Mouse (Mus musculus) small intestine, adult 2 months (tissue): Measurements from ENCODE around the gene Prcp.

Experiments
- CTCF ChIP-seq: fragments of 200-500 bp; IDR thresholded peaks from 2 replicates; pipeline ENCODE4 v1.5.1; 2012; ENCODE audit warnings: low read depth, mild to moderate bottlenecking, control low read depth, inconsistent platforms, low read length, moderate library complexity, mixed read lengths; ENCODE audit not compliant: insufficient replicate concordance, insufficient read length; ENCODE audit errors: extremely low read depth
- POLR2A ChIP-seq: fragments of 200-500 bp; IDR thresholded peaks from 2 replicates; pipeline ENCODE4 v1.6.1; 2012; ENCODE audit warnings: low read depth, mild to moderate bottlenecking, control low read depth, inconsistent platforms, low read length, moderate library complexity

DNA sequence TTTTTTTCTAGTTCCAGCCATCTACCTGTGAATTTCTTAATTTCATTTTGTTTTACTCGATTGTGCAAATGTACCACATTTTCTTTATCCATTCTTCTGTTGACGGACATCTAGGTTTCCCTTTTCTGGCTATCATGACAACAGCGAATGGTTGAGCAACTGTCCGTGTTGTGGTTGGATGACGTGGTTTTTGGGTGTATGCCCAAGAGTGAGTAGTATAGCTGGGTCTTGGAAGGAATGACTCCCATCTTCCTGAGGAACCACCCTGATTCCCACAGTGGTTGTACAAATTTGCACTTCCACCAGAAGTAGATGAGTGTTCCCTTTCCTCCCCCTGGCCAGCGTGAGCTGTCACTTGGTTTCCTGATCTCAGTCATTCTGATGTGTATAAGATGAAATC lies 41.9 kb upstream of the Prcp start:
- TF ChIP-seq CTCF (no peak), POLR2A (no peak)
